Mouse (Mus musculus): ENCODE measurements around the gene March6. TPM values are rescaled to one million over a fixed set of nuclear protein-coding genes. Genes with fewer than 3 reads are reported as not detected.

Gene March6
- polyA plus RNA-seq (2012) = 2.0 and 2.7 TPM in 2 replicates

DNA sequence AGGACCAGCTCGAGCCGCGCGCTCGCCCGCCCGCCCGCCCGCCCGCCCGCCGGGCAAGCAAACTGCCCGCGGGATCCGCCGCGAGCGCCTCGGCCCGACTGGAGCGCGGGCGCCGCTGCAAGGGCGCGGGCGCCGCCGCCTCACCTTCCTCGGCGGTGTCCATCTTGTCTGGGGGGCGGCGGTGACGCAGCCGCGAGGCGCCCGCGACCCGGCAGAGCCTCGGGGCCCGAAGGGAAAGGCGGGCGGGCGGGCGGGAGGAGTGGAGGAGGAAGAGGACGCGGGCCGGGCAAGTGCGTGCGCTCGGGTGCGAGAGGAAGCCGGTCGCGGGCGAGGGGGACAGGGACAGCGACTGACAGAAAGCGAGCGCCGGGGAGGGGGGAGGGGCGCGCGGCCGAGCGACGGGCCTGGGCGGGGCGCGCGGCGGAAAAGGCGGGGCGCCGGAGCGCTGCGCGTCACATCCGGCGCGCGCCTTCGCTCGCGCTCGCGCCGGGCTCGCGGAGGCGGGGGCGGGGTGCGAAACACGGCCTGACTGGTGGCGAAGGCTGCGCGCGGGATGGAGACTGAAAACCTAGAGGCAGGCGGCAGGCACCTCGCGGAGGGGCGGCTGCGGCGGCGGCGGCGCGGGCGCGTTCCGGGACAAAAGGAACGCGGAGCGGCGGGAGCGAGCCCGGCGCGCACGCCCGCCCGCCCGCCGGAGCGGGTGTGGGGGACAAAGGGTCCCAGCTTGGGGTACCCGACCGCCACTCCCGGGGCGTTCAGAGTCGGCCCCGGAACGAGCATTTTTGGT lies at the start of gene March6:
TSS of gene March6 (minus strand) at position 395 of the 787 bp plus-strand sequence.
- TF ChIP-seq GATA1 (IDR thresholded peaks at IDR 0.05; ENCODE audit: low read length) (no peak), TAL1 (IDR thresholded peaks at IDR 0.05; ENCODE audit: low read length) (no peak)
- Histone ChIP-seq H3K9me3 (ENCODE audit: control insufficient read depth, low read length) (no peaks in the 10 kb centered on the region), H3K36me3 (ENCODE audit: control insufficient read depth) (peaks cover 13% of the 10 kb centered on the region), H3K4me3 (replicated peaks) (peak within 1 kb of the TSS; percentile 99), H3K27me3 (ENCODE audit: control insufficient read depth) (no peaks in the 10 kb centered on the region), H3K4me1 (ENCODE audit: control insufficient read depth) (peaks cover 66% of the 10 kb centered on the region)

DNA sequence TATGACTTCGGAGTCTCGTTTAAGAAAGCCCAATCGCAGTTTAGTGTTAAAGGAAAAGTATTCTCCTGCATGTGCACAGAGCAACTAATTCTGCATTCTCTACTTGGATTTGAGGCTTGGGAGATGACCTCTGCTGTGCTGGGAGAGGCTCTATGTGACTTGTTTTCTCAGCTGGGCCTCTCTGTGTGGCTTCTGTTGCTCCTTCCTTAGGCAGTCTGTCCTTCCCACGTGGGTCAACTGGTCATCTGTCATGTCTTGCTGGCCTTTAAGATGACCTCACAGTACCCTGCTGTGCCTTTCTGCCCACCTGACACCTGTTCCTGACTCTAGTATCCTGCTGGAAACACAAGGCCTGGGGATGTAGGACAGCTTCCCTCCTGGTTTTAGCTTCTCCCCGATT lies 45.2 kb upstream of the March6 start:
- H3K36me3 ChIP-seq (ENCODE audit: control insufficient read depth) = no peaks in the 10 kb centered on the region
- H3K9me3 ChIP-seq (ENCODE audit: control insufficient read depth, low read length) = no peaks in the 10 kb centered on the region
- H3K4me1 ChIP-seq (ENCODE audit: control insufficient read depth) = peaks cover 21% of the 10 kb centered on the region
- TF ChIP-seq TAL1 (IDR thresholded peaks at IDR 0.05; ENCODE audit: low read length) (no peak), GATA1 (IDR thresholded peaks at IDR 0.05; ENCODE audit: low read length) (no peak)
- H3K27me3 ChIP-seq (ENCODE audit: control insufficient read depth) = no peaks in the 10 kb centered on the region
- H3K4me3 ChIP-seq (replicated peaks) = no peak overlapping the region

DNA sequence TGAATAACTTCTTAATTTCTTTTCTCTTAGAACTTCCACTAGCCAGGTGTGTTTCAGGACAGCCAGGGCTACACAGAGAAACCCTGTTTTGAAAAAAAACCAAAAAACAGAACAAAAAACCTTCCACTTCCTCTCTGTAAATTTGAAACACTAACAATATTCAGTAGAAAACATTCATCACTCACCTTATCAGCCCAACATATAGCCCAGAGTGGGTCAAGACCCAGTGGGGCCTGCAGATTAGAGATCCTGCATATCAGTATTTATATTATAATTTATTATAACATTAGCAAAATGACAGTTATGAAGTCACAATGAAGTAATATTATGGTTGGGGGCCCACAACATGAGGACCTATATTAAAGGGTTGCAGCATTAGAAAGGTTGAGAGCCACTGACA lies 42.8 kb upstream of the March6 start:
- TF ChIP-seq GATA1 (IDR thresholded peaks at IDR 0.05; ENCODE audit: low read length) (no peak), TAL1 (IDR thresholded peaks at IDR 0.05; ENCODE audit: low read length) (no peak)
- peaks cover 21% of the 10 kb centered on the region for H3K4me1 ChIP-seq (ENCODE audit: control insufficient read depth)
- H3K4me3 ChIP-seq (replicated peaks) = no peak overlapping the region
- H3K36me3 ChIP-seq (ENCODE audit: control insufficient read depth) = no peaks in the 10 kb centered on the region
- no peaks in the 10 kb centered on the region for H3K27me3 ChIP-seq (ENCODE audit: control insufficient read depth)
- H3K9me3 ChIP-seq (ENCODE audit: control insufficient read depth, low read length) = no peaks in the 10 kb centered on the region

DNA sequence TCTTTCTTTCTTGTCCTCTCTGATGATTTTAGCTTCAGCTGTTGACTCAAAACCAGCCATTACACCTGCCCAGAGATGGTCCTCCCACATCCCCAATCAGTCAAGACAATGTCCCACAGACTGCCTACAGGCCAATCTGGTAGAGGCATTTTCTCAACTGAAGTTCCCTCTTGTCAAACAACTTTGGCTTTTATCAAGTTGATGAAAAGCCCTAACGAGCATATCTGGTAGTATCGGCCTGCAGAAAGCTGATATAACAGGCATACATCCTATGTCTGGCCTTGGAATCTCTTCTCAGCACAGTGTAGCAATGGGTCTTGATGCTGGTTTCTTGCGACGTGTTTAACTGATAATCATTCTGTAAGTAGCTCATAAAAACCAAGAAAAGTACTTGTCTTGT lies 42.4 kb upstream of the March6 start:
- H3K4me1 ChIP-seq (ENCODE audit: control insufficient read depth) = peaks cover 21% of the 10 kb centered on the region
- TF ChIP-seq GATA1 (IDR thresholded peaks at IDR 0.05; ENCODE audit: low read length) (no peak), TAL1 (IDR thresholded peaks at IDR 0.05; ENCODE audit: low read length) (no peak)

DNA sequence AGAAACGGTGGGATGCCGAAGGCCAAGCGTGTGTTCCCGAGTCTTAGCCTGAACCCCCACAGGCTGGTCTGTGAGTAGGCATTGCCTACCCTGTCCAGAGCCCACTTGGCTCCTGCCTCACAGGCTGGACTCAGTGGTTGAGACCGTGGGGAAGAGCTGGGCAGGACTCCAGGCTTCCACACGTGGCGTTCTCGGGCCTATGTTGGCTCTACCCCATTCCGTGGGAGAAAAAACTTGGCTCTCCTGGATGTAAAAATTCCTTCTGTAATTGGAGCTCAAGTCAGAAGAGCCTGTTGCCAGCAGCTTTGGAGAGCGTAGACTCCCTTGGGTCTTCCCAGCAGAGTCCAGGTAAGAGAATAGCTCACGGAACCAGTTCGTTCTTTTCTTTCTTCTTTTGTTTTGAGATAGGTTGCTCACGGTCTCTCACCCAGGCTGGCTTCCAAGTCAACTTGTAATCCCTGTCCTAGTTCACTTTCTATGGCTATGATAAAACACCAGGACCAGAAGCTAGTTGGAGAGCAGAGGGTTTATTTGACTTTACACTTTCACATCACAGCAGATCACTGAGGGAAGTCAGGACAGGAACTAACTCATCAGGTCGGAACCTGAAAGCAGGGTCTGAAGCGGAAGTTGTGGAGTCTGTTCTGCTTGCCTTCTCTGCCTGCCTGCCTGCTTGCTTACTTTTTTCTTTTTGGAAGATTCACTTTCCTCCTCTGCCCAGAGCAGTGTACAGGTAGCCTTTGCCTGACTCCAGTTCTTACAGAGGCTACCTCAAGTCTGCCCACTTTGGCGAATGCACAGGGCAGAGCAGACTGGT lies 41.3 kb upstream of the March6 start:
- Histone ChIP-seq H3K36me3 (ENCODE audit: control insufficient read depth) (no peaks in the 10 kb centered on the region), H3K27me3 (ENCODE audit: control insufficient read depth) (no peaks in the 10 kb centered on the region), H3K9me3 (ENCODE audit: control insufficient read depth, low read length) (no peaks in the 10 kb centered on the region), H3K4me3 (replicated peaks) (no peak overlapping the region), H3K4me1 (ENCODE audit: control insufficient read depth) (peaks cover 24% of the 10 kb centered on the region)
- no peak for TF ChIP-seq GATA1 (IDR thresholded peaks at IDR 0.05; ENCODE audit: low read length)
- no peak for TF ChIP-seq TAL1 (IDR thresholded peaks at IDR 0.05; ENCODE audit: low read length)

More for the DNA sequence above, 42.4 kb upstream of the March6 start:
- no peaks in the 10 kb centered on the region for H3K9me3 ChIP-seq (ENCODE audit: control insufficient read depth, low read length)
- no peak overlapping the region for H3K4me3 ChIP-seq (replicated peaks)
- no peaks in the 10 kb centered on the region for H3K36me3 ChIP-seq (ENCODE audit: control insufficient read depth)
- H3K27me3 ChIP-seq (ENCODE audit: control insufficient read depth) = no peaks in the 10 kb centered on the region

DNA sequence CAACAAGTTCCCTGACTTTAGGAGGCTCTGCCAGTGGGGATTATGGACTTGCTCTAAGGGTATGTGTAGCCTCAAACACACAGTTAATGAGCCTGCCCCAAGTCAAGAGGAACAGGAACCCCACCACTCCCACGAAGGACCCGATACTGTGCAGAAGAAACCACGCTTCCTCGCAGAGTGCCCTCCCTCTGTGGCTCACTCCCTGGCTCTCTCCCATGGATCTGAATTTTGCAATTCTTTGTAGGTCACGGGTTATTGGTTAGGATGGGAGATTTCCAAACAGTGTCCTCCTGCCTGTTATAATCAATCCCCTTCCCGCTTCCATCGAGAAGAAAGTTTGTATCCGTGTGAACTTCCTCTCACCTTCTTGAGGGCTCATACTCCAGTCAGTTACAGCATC lies 40.1 kb upstream of the March6 start:
- Histone ChIP-seq H3K27me3 (ENCODE audit: control insufficient read depth) (no peaks in the 10 kb centered on the region), H3K36me3 (ENCODE audit: control insufficient read depth) (no peaks in the 10 kb centered on the region), H3K9me3 (ENCODE audit: control insufficient read depth, low read length) (no peaks in the 10 kb centered on the region), H3K4me1 (ENCODE audit: control insufficient read depth) (peaks cover 24% of the 10 kb centered on the region), H3K4me3 (replicated peaks) (no peak overlapping the region)
- no peak for TF ChIP-seq TAL1 (IDR thresholded peaks at IDR 0.05; ENCODE audit: low read length)
- TF ChIP-seq GATA1 (IDR thresholded peaks at IDR 0.05; ENCODE audit: low read length) = no peak

DNA sequence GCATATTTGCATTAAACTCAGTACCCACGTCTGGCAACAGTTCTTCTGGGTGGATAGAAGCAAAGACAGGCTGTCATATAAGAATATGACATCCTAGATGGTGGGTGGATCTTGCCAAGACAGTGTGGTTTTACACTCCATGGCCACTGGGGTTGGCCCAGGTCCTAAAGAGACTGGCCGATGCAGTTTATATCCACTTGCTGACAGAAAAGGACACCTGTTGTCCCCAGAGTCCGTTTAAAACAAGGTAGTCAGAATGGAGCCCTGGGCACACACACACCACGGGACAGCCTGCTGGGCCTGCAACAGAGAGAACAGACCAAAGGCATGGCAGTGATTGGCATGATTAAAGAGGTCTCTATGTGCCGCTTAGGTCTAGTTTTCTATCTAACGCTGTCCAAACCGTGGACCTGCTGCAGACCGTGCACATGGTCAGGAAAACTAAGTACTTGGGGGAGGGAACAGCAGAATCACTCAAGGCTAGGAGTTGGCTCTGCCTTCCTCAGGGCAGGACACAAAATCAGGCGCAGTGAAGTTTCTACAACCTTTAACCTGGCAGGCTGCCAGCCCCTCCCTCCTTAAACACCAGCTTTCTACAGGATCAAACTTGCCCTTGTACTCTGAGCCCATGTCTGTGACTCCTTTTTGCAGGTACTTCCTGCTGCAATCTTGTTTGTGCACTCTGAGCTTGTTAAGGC lies 38.6 kb upstream of the March6 start:
- H3K9me3 ChIP-seq (ENCODE audit: control insufficient read depth, low read length) = no peaks in the 10 kb centered on the region
- H3K4me3 ChIP-seq (replicated peaks) = no peak overlapping the region
- peaks cover 22% of the 10 kb centered on the region for H3K4me1 ChIP-seq (ENCODE audit: control insufficient read depth)
- H3K27me3 ChIP-seq (ENCODE audit: control insufficient read depth) = no peaks in the 10 kb centered on the region
- no peaks in the 10 kb centered on the region for H3K36me3 ChIP-seq (ENCODE audit: control insufficient read depth)
- TF ChIP-seq TAL1 (IDR thresholded peaks at IDR 0.05; ENCODE audit: low read length) = no peak

DNA sequence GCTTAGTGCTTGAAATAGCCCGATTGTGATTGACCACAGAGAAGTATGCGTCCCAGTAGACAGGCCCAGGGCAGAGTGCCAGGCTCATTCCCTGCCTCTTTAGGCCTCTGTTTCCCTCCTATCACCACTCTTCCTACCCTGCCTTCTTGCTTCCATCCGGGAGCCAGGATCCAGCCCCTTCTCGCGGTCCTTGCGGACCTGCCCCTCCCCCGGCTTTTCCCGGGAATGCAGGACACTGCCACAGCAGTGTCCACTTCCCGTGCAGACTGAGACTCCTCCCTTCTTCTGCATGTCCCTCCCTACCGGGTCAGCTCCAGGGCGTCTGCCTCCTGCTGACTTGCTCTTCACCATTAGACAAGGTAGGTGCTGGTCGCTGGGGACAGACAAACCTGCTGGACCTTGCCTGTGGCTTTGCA lies 37.7 kb upstream of the March6 start:
- Histone ChIP-seq H3K9me3 (ENCODE audit: control insufficient read depth, low read length) (no peaks in the 10 kb centered on the region), H3K4me1 (ENCODE audit: control insufficient read depth) (peaks cover 15% of the 10 kb centered on the region), H3K36me3 (ENCODE audit: control insufficient read depth) (no peaks in the 10 kb centered on the region), H3K4me3 (replicated peaks) (no peak overlapping the region), H3K27me3 (ENCODE audit: control insufficient read depth) (no peaks in the 10 kb centered on the region)
- TF ChIP-seq TAL1 (IDR thresholded peaks at IDR 0.05; ENCODE audit: low read length) = no peak

DNA sequence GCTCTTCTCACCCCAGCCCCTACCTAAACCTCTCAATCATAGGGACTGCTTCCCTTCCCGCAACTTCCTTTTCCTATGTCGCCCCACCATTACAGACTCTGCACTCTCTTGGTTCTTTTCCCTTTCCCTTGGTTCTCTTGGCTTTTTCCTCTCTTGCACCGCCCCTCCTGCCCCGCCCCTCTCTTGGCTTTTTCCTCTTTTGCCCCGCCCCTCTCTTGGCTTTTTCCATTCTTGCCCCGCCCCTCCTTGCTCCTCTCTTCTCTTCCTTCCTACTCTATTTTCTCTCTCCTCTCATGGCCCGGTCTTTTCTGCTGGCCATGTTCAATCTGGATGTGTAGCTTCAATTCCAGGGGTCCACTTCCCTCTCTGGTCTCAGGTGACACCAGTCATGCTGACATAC lies 36.6 kb upstream of the March6 start:
- Histone ChIP-seq H3K4me1 (ENCODE audit: control insufficient read depth) (peaks cover 9% of the 10 kb centered on the region), H3K36me3 (ENCODE audit: control insufficient read depth) (no peaks in the 10 kb centered on the region), H3K4me3 (replicated peaks) (no peak overlapping the region), H3K27me3 (ENCODE audit: control insufficient read depth) (no peaks in the 10 kb centered on the region), H3K9me3 (ENCODE audit: control insufficient read depth, low read length) (no peaks in the 10 kb centered on the region)
- TF ChIP-seq GATA1 (IDR thresholded peaks at IDR 0.05; ENCODE audit: low read length) (no peak), TAL1 (IDR thresholded peaks at IDR 0.05; ENCODE audit: low read length) (no peak)
